Mouse (Mus musculus): ENCODE measurements at regions not wholly inside any gene's neighbourhood (a gene's known extent, or its start where the extent isn't known, plus 50 kb on each side); places are given as distances from the start of the nearest gene placed in this dataset.

- no peak for DNase-seq (ENCODE audit: low spot score)
These were observed 115.5 kb upstream of the Tusc1 start for GRCm38 (mm10) chr4:93450831-93451230.

DNA sequence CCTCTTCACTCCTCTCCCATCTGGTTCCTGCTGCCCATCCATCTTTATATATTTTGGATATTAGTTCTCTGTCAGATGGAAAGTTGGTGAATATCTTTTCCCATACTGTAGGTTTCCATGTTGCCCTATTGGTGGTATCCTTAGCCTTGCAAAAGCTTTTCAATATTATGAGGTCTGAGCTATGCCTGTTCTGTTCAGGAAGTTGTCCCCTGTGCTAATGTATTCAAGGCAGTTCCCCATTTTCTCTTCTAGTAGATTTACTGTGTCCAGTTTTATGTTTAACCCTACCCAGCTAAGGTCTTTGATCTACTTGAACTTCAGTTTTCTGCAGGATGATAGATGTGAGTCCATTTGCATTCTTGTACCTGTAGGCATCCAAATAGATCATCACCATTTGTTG lies 109.4 kb upstream of the Tusc1 start:
- no peak for DNase-seq (ENCODE audit: low spot score)

DNA sequence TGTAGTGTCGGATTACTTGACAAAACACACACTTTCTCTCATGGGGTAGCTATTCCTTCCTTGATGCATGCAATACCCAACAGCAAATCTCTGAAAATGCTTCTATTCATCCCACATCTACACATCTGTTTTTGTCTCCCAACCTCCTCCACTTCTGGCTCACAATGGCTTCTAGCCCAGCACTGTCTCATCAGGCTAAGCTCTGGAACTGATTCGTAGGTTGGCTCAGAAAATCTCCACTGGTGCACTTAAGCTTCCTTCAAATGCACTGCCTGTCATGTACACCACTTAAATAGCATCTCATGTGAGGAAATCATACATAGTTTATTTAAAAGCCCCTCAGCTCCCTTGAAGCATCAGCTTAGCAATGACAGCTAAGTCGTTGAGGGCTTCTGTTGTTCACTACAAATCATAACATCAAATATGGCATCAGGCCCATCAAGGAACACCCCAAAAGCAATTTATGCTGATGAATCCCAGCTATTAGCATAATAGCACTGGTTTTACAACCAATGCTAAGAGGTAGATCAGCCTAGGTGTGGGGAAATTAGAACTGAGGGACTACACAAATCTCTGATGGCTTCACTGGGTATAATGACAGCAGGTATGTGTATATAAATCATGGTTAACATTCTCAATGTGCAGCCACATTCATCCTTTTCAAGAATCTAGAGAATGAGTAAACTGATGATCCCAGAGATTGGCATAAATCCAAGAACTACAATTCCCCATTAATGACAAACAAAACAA lies 103.5 kb upstream of the Tusc1 start:
- DNase-seq (ENCODE audit: low spot score) = no peak

DNA sequence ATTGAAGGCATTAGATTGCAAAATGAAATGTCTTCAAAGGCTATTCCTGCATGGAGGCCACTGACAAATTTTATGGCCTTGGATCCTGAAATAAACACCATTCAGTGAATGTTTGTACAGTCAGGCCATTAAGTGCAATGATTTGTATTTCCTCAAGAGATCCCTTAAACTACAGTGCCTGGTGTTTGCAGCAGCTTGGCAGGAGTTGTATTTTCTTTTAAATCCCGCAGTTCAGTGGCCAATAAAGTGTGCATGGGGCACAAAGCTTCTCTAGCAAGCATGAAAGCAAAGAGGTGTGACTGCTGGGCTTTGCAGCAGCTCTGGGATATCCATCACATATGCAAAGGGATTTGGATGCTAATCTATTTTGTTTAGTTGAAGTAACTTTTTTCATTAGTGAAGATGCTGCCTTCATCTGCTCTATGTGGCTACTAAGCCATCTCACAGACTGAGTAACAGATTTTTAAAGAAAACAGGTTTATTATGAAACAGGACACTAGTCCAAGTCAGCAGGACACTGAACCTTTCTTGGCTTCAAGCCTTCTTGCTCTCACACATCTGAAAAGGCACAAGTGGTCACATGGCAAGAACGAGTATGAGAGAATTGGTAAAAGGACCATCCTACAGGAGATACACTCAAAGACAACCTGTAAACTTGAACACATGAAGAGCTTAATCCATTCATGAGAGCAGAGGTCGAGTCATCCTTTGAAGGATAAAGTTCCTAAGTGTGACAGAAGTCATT lies 102.2 kb upstream of the Tusc1 start:
- DNase-seq (ENCODE audit: low spot score) = no peak

GRCm38 (mm10) chr4:93412695-93413094 lies 77.4 kb upstream of the Tusc1 start:
- DNase-seq (ENCODE audit: low spot score) = no peak

- no peak for DNase-seq (ENCODE audit: low spot score)
These were observed 71.6 kb upstream of the Tusc1 start for GRCm38 (mm10) chr4:93406876-93407275.

DNA sequence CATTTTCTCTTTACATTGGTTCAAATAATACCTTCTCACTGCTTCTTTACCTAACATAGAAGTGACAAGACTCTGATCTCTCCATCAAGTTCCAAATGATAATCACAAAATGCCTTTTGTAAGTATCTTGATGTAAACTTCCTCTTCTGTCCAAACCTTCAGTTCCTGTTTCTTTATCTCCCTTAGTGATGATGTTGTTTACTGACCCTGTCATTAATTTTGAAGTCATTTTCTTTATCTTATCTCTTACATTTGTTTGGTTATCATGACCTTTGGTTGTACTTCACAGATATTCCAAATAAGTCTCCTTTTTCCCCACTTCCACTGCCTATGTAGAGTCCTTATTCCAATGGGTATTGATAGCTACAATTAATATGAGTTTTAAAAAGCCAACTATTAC lies 65.3 kb upstream of the Tusc1 start:
- DNase-seq (ENCODE audit: low spot score) = no peak

Measured in lung, postnatal 25 days (tissue).